Mouse (Mus musculus) neutrophil, adult 5-6 weeks (primary cell): ENCODE results near the gene Oxa1l. TPM values are rescaled to one million over a fixed set of nuclear protein-coding genes. Genes with fewer than 3 reads are reported as not detected.

Experiments used
- ATAC-seq: fragments of 151-379, 151-347 bp; 2 replicates; pipeline ENCODE4 v1.8.0; 2017; ENCODE audit warnings: mild to moderate bottlenecking, moderate TSS enrichment; ENCODE audit not compliant: insufficient number of reproducible peaks, poor library complexity, low FRiP score, severe bottlenecking; ENCODE audit errors: extremely low read depth
- total RNA-seq: library from RNA; stranded (forward); fragments of 200-1000 nt; gene quantifications from 2 replicates; pipeline ENCODE4 v1.2.3, GENCODE M21; 2017

Oxa1l gene
- total RNA-seq, 1 experiment from 2014 or later = 58.7 TPM

GRCm38 (mm10) chr14:54367429-54368060 is 6.9 kb downstream of the Oxa1l start:
- no peak for ATAC-seq

GRCm38 (mm10) chr14:54369372-54369771 is 8.7 kb downstream of the Oxa1l start:
- no peak for ATAC-seq

GRCm38 (mm10) chr14:54370595-54370994 is 10.0 kb downstream of the Oxa1l start:
- ATAC-seq = no peak

GRCm38 (mm10) chr14:54371460-54371859 is 10.8 kb downstream of the Oxa1l start:
- no peak for ATAC-seq

- no peak for ATAC-seq
Observed at GRCm38 (mm10) chr14:54372923-54373322, 12.3 kb downstream of the Oxa1l start.

- ATAC-seq = peak; percentile 77; the same call in 1 of the 2 replicates
Observed at GRCm38 (mm10) chr14:54375916-54376315, 15.3 kb downstream of the Oxa1l start.

- ATAC-seq = no peak
Observed at GRCm38 (mm10) chr14:54377166-54377565, 16.5 kb downstream of the Oxa1l start.

GRCm38 (mm10) chr14:54379571-54379970 is 18.9 kb downstream of the Oxa1l start:
- ATAC-seq = no peak

GRCm38 (mm10) chr14:54380616-54381015 is 20.0 kb downstream of the Oxa1l start:
- no peak for ATAC-seq

GRCm38 (mm10) chr14:54381816-54382215 is 21.2 kb downstream of the Oxa1l start:
- no peak for ATAC-seq

GRCm38 (mm10) chr14:54382641-54383040 is 22.0 kb downstream of the Oxa1l start:
- no peak for ATAC-seq

GRCm38 (mm10) chr14:54383355-54383771 is 22.7 kb downstream of the Oxa1l start:
- ATAC-seq = no peak

GRCm38 (mm10) chr14:54384396-54384795 is 23.8 kb downstream of the Oxa1l start:
- no peak for ATAC-seq

GRCm38 (mm10) chr14:54385968-54386618 is 25.5 kb downstream of the Oxa1l start:
- no peak for ATAC-seq

GRCm38 (mm10) chr14:54387546-54387945 is 26.9 kb downstream of the Oxa1l start:
- ATAC-seq = no peak

GRCm38 (mm10) chr14:54390843-54391242 is 30.2 kb downstream of the Oxa1l start:
- no peak for ATAC-seq

- ATAC-seq = no peak
Observed at GRCm38 (mm10) chr14:54393794-54394193, 33.2 kb downstream of the Oxa1l start.

GRCm38 (mm10) chr14:54394309-54394708 is 33.7 kb downstream of the Oxa1l start:
- no peak for ATAC-seq

- ATAC-seq = no peak
Observed at GRCm38 (mm10) chr14:54396685-54397084, 36.1 kb downstream of the Oxa1l start.

- peak; percentile 33; the same call in 1 of the 2 replicates for ATAC-seq
Observed at GRCm38 (mm10) chr14:54397872-54398527, 37.4 kb downstream of the Oxa1l start.
